Mouse (Mus musculus) megakaryocyte-erythroid progenitor cell, adult 5-6 weeks (primary cell): ENCODE data around the gene Sorcs2. TPM values are rescaled to one million over a fixed set of nuclear protein-coding genes. Genes with fewer than 3 reads are reported as not detected.

Experiments
- ATAC-seq: replicated peaks from 2 replicates; pipeline ENCODE4 v1.8.0; 2016; ENCODE audit warnings: mild to moderate bottlenecking, inconsistent platforms; ENCODE audit not compliant: severe bottlenecking, poor library complexity, low FRiP score, low TSS enrichment
- total RNA-seq, 2 experiments: library from RNA; stranded (forward) in 1 of 2; stranded (reverse) in 1 of 2; fragments of 200-1000, 215-1000 nt in 1 of 2; fragments of >200 nt in 1 of 2; fragmentation: Nextera tagmentation in 1 of 2; gene quantifications; 2 replicates each; pipeline ENCODE4 v1.2.3; 2014 to 2017

The Sorcs2 gene
- total RNA-seq, 2 experiments from 2014 or later, result not detected

GRCm38 (mm10) chr5:36151086-36151485, 246.9 kb downstream of the Sorcs2 start:
- ATAC-seq, result no peak

DNA sequence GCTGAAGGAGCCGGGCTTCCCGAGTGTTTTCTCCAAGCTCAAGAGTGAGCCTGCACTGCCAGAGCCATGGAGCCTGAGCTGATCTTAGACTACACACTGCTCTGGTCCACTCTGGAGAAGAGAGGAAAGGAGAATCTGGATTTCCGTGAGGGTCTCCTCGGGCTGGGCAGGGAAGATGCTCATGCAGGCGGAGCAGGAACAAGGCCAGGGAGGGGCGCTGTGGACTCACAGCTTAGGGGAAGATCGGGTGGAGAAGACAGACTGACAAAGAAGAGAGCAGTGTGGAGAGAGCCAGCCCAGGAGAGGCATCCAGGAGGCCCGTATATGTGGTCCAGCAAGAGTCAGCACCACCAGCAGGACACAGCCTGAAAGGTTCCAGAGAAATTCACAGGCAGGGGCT, 248.8 kb downstream of the Sorcs2 start:
- ATAC-seq, result no peak

DNA sequence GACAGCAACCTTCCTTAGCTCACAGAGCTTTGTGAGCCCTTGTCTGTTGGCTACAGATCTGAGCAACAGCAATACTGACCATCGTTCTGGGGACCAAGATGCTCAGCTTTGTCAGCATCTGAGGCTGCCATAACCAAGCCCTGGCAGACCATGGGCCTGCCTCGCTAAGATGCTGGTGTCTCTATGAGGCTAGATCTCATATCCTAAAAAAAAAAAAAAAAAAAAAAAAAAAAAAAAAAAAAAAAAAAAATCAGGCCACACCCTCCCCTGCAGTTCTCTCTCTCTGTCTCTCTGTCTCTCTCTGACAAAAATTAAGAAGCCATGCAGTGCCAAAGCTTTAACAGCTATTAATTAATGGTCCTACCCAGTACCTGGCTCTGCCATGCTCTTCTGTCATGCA, 251.3 kb downstream of the Sorcs2 start:
- no peak for ATAC-seq

DNA sequence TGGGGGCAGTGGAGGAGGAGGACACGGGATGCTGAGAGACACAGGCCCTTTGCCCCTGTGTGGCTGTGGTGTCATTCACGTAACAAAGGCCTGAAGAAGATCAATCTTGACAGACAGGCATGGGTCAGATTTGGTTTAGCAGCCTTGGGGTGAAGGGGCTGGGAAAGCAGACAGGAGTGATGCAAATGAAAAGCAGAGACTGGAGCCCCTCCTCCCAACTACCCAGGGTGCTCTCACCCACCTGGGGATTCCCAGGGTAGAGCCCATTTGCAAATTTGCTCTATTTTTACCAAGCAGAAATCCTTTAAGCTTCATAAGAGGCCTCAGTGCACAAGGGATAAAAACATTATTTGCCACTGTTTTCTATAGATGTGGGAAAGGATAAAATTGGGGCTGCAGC, 253.4 kb downstream of the Sorcs2 start:
- no peak for ATAC-seq

DNA sequence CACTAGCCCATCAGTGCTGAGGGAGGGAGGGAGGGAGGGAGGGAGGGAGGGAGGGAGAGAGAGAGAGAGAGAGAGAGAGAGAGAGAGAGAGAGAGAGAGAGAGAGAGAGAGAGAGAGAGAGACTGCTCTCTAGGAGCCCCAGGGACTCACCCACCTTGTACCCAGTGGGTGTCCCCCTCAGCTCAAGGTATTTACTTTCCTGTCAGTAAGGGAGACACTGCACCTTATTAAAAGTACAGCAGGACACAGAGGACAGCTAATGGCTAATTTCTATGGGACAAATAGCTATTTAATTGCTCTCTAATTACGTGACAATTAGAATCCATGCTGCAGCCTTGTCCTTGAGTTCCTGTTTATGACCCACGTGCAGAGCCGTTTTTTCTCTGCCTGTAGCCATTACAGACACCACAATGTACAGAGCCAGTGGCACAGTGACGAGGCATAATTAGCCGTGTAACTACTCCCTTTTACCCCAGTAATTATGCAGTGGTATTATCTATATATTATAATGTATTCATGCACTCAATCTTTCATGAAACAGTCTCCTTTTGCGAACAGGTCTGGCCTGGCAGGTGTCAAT, 256.2 kb downstream of the Sorcs2 start:
- no peak for ATAC-seq

GRCm38 (mm10) chr5:36141112-36141511, 256.8 kb downstream of the Sorcs2 start:
- ATAC-seq, result no peak

DNA sequence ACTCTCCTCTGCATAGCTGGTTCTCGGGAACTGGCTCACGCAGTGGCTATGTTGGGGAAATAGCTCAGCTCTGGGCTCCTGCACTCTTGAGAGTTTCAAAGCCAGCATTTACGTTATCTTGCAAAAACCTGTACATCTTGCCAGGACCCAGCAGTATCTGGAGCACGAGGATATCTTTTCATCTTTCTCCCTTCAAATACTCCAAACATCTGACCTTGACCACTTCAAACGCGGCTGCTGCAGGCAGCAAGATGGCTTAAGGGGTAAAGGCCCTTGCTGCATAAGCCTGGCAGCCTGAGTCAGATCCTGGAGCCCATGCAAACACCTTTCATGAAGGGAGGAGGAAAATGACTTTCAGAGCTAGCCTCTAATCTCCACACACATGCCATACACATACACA, 258.2 kb downstream of the Sorcs2 start:
- no peak for ATAC-seq

DNA sequence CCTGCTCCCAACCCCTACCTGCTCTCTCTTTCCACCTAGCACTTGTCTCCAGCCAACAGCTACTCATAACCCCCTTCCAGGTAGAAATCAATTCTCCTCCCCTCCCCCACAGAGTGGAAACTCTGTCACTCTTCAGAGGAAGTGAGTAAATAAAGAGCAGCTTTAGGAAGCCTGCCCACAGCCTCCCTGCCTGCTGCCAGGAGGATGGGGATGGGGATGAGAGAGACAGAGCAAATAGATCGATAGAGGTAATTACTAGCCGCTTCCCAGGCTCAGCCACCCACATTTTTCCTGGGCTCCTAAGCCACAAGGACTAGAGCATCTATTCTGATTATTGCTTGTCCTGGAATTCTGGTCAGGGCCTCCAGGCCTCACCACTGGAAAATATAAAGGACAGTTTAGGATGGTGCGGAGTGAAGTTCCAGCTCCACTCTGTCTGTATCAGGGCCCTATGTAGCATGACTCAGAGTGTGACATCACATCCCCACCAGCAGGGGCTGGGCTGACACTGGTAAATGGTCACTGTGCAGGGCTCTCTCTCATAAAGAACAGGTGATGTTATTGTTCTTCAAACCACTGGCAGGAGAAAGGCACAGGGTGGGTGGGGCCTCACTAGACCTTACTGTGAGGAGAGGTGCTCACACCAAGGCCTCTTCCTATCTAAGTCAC, 261.9 kb downstream of the Sorcs2 start:
- ATAC-seq, result no peak

DNA sequence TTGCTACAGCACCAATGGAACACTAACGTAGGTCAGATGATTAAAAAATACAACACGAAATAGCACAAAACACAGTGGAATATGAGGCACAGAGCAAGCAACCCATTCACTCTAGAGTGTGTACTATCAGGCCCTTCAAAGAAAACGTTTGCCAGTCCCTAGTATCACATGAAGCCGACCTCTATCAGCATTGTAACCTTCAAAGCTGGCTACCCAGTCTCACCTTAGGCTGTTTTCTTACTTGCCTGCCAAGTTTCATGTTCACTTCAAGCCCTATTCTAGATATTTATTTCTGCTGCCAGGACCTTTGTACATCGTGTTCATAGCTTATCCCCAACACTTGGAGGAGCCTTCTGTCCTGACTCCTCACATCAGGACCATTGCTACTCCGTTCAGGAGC, 263.6 kb downstream of the Sorcs2 start:
- ATAC-seq, result no peak

DNA sequence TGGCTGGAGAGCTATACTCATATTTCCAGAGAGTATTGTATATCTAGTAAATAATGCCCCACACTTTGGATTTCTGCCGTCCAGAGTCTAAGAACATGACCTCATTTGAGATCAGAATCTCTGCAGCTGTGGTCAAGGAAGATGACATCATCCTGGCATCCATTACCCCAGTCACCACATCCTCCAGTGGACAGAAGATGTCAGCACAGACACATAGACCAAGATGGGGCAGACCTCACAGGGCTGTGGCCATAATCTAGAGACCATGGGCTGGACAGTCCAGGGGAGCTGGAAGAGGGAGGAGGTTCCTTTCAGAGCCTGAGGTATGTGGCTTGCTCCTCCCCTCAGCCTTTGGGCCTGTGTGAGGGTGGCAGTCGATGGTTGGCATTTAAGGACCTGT, 264.0 kb downstream of the Sorcs2 start:
- no peak for ATAC-seq

- no peak for ATAC-seq
These were observed 267.4 kb downstream of the Sorcs2 start for GRCm38 (mm10) chr5:36130393-36131011.

GRCm38 (mm10) chr5:36129661-36130060, 268.3 kb downstream of the Sorcs2 start:
- ATAC-seq, result no peak

DNA sequence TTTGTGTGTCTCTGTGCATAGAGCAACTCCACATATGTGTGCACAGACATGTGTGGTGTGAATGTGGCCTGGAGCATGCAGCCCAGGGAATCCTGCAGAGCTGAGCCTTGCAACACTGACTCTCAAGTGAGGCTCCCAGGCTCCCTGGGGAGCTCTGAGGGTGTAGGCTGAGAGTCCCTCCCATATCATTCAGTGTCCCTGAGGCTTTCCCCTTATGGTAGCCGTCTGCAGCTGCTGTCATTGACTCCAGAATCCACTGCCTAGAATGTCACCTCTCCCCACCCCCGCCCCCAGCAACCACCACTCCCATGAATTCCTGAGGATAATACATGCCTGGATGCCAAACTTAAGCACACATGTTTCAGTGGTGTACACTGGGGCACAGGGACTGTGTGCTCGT, 269.4 kb downstream of the Sorcs2 start:
- ATAC-seq, result no peak

DNA sequence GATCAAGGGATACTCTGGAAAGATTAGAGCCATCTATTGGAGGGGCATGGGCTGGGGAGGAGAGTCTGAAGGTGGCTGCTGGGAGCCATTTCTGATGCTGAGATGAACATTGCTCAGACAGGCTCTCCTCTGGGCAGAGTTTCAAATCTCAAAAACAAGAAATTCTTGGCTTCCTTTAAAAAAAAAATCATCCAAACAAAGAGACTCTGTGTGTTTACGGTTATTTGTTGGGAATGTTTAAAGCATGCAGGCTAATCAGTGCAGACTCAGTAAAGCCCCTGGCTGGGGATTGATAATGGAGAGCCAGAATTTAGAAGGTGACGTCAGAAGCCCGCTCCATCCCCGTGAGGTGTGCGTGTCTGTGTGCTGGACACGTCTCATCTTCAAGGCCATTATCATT, 272.9 kb downstream of the Sorcs2 start:
- no peak for ATAC-seq

GRCm38 (mm10) chr5:36122987-36123386, 275.0 kb downstream of the Sorcs2 start:
- no peak for ATAC-seq

DNA sequence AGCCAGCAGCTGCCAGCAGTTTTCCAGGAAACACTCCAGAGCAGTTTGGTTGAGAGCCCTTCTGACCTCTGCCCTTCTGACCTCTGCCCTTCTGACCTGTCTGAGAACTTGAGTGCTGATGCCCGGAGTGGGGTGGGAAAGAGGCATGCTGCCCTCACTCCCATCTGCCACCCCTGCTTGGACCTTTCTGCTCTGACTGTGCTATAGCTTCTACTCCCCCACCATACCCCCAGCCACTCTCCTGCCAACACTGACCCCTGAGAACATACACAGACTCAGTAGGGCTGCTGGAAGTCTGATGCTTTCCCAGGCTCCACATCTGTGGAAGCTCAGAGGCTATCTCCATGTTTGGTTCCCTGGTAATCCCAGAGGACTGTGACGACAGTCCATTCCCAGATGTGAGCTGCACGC, 277.0 kb downstream of the Sorcs2 start:
- no peak for ATAC-seq

DNA sequence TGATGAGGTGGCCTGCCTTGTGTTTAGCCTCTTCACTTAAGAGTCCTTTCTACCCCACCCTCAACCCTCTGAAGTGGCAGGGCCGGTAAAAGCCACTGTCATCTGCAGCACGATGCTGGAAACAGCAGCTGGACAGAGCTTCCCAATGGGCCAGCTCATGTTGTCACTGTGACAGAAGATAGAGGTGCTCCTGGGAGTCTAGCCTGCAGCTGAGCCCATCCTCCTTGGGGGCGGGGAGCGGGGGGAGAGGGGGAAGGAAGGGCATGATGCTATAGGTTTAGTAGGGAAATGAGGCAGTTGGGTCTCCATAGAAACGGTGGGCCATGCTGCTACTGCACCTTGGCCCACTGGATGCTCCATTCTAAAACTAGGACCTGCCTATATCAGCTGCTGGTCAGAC, 279.9 kb downstream of the Sorcs2 start:
- ATAC-seq, result no peak

GRCm38 (mm10) chr5:36115519-36115918, 282.4 kb downstream of the Sorcs2 start:
- ATAC-seq, result no peak

- no peak for ATAC-seq
These were observed 284.2 kb downstream of the Sorcs2 start for GRCm38 (mm10) chr5:36113696-36114095.

GRCm38 (mm10) chr5:36112696-36113095, 285.2 kb downstream of the Sorcs2 start:
- ATAC-seq, result no peak

- no peak for ATAC-seq
These were observed 286.4 kb downstream of the Sorcs2 start for GRCm38 (mm10) chr5:36111516-36111915.
